In the genomic region with DNA sequence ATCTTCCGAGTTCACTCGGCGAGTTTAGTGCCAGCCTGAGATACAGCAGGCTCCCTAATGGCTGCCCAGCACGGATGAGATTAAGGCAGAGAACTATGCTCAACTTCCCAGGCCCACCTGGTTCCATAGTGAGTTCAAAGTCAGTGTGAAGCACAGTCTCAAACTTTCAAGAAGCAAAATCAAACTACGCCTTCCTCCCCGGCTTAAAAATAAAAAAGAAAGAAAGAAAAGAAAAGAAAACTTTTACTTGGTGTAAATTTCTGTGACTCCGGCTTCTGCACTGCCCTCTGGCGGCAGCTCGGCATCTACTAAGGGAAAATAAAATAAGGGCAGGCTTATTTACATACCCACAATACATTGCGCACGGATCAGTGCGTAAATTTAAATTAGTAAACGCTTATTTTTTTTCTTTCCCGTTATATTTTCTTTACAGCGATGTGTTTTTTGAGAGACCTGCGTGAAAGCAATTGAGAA, we compare ENCODE assay signal across 8 mouse cellular contexts. TPM values are rescaled to one million over a fixed set of nuclear protein-coding genes. Genes with fewer than 3 reads are reported as not detected.
A peak's percentile ranks its signal among the peaks of the same experiment; 100 is the strongest.
DNase-seq lines count a peak whose midpoint lies in the region; ATAC-seq and TF ChIP-seq lines count a peak whose summit lies in the region.

No protein-coding gene starts in this region.

- TF ChIP-seq POLR2A in kidney, adult 2 months (IDR thresholded peaks at IDR 0.05; ENCODE audit: low read depth, low read length) = no peak

- ATAC-seq in limb, embryonic 12.5 days (ENCODE audit: insufficient number of reproducible peaks, insufficient read depth, low FRiP score, low TSS enrichment, low read depth) = peak; percentile 67; the same call in 1 of the 2 replicates
- ATAC-seq in midbrain, embryonic 14.5 days (ENCODE audit: low FRiP score, low TSS enrichment) = peak; percentile 78; the same call in 1 of the 2 replicates

- peak; percentile 56 for DNase-seq in 3134 (ENCODE audit: extremely low read depth, insufficient read length, low spot score)
- peak; percentile 90 for DNase-seq in adrenal gland, postnatal 14 days
- peak; percentile 80 for DNase-seq in embryonic facial prominence, embryonic 10.5 days (ENCODE audit: low spot score)
- peak; percentile 86 to 93 for DNase-seq in heart, adult 18-20 months
- DNase-seq in kidney, adult 2 months = peak; percentile 93
- DNase-seq in midbrain, embryonic 14.5 days = peak; percentile 95
- DNase-seq in spleen, adult 12 weeks (ENCODE audit: low spot score) = peak; percentile 81

- peak; percentile 71 for TF ChIP-seq CTCF in kidney, adult 2 months (conservative IDR thresholded peaks at IDR 0.05; ENCODE audit: insufficient read depth, insufficient read length, low read depth, low read length)

- no peaks in the 10 kb centered on the region for H3K27me3 ChIP-seq in embryonic facial prominence, embryonic 10.5 days (replicated peaks; ENCODE audit: low read depth, poor library complexity, severe bottlenecking)
- H3K27me3 ChIP-seq in kidney, adult 2 months (replicated peaks; ENCODE audit: control insufficient read depth, insufficient read depth, low read length) = no peaks in the 10 kb centered on the region
- no peaks in the 10 kb centered on the region; the same call in 1 of the 2 replicates for H3K27me3 ChIP-seq in limb, embryonic 12.5 days
- no peaks in the 10 kb centered on the region for H3K27me3 ChIP-seq in midbrain, embryonic 14.5 days (ENCODE audit: control insufficient read depth, insufficient read depth, low read length)

- peak overlapping the region; percentile 50 for H3K4me3 ChIP-seq in embryonic facial prominence, embryonic 10.5 days
- H3K4me3 ChIP-seq in kidney, adult 2 months (ENCODE audit: insufficient read depth, low read depth, low read length) = peak overlapping the region; percentile 82
- H3K4me3 ChIP-seq in limb, embryonic 12.5 days (replicated peaks) = peak overlapping the region; percentile 38
- H3K4me3 ChIP-seq in midbrain, embryonic 14.5 days (replicated peaks; ENCODE audit: low read depth, low read length) = peak overlapping the region; percentile 12; the same call in 1 of the 2 replicates

- peak overlapping the region; percentile 50 for H3K4me2 ChIP-seq in limb, embryonic 12.5 days
- peak overlapping the region; percentile 45 for H3K4me2 ChIP-seq in midbrain, embryonic 14.5 days (ENCODE audit: low read length)

- peaks cover 6% of the 10 kb centered on the region; the same call in 1 of the 2 replicates for H3K4me1 ChIP-seq in embryonic facial prominence, embryonic 10.5 days
- peaks cover 6% of the 10 kb centered on the region for H3K4me1 ChIP-seq in kidney, adult 2 months (ENCODE audit: control insufficient read depth, insufficient read depth, low read length)
- 0 out of 2 replicates have a peak, but pooled peaks cover 4% of the 10 kb centered on the region for H3K4me1 ChIP-seq in limb, embryonic 12.5 days (replicated peaks)
- H3K4me1 ChIP-seq in midbrain, embryonic 14.5 days (ENCODE audit: control insufficient read depth, insufficient read depth, low read length) = no peaks in the 10 kb centered on the region

- no peaks in the 10 kb centered on the region for H3K36me3 ChIP-seq in embryonic facial prominence, embryonic 10.5 days (replicated peaks)
- H3K36me3 ChIP-seq in kidney, adult 2 months (ENCODE audit: control insufficient read depth, insufficient read depth, low read length) = no peaks in the 10 kb centered on the region
- H3K36me3 ChIP-seq in limb, embryonic 12.5 days = no peaks in the 10 kb centered on the region
- no peaks in the 10 kb centered on the region for H3K36me3 ChIP-seq in midbrain, embryonic 14.5 days (ENCODE audit: control insufficient read depth, insufficient read depth, low read length)

- 2% methylated on average over 16 of the region's 16 CpGs for WGBS in embryonic facial prominence, embryonic 10.5 days
- WGBS in kidney, adult 2 months = under 1% methylated on average over 16 of the region's 16 CpGs
- 2% methylated on average over 16 of the region's 16 CpGs for whole genome bisulfite sequencing in limb, embryonic 12.5 days
- under 1% methylated on average over 16 of the region's 16 CpGs for WGBS in midbrain, embryonic 14.5 days

- H3K9ac ChIP-seq in limb, embryonic 12.5 days (replicated peaks) = peak overlapping the region; percentile 51
- peak overlapping the region; percentile 44 for H3K9ac ChIP-seq in midbrain, embryonic 14.5 days (replicated peaks; ENCODE audit: low read length)

- peak overlapping the region; percentile 93 for H3K27ac ChIP-seq in embryonic facial prominence, embryonic 10.5 days (replicated peaks)
- peak overlapping the region; percentile 98 for H3K27ac ChIP-seq in kidney, adult 2 months (ENCODE audit: insufficient read depth, low read depth, low read length)
- H3K27ac ChIP-seq in limb, embryonic 12.5 days = peak overlapping the region; percentile 73
- H3K27ac ChIP-seq in midbrain, embryonic 14.5 days (replicated peaks; ENCODE audit: low read depth, low read length) = peak overlapping the region; percentile 62

- H3K9me3 ChIP-seq in embryonic facial prominence, embryonic 10.5 days = 0 out of 2 replicates have a peak, but pooled peaks cover 2% of the 10 kb centered on the region
- H3K9me3 ChIP-seq in limb, embryonic 12.5 days = no peaks in the 10 kb centered on the region
- no peaks in the 10 kb centered on the region for H3K9me3 ChIP-seq in midbrain, embryonic 14.5 days (ENCODE audit: control insufficient read depth, low read length)

RNA-seq across cellular contexts. Expression of a gene that starts 7.0 kb away (rescaled TPM):
- total RNA-seq in adrenal gland, postnatal 14 days (2021) = 7.1 and 7.2 TPM in 2 replicates
- 115 and 119 TPM in 2 replicates for polyA plus RNA-seq in embryonic facial prominence, embryonic 10.5 days (2016; fragmentation: Nextera tagmentation; extraction: Ambion mirVana)
- total RNA-seq in heart, adult 18-20 months (2021) = under 1 TPM; 0.30 to 0.36 TPM
- polyA plus RNA-seq in kidney, adult 2 months (2012; rRNA removed) = 0.20 and 0.50 TPM in 2 replicates
- polyA plus RNA-seq in limb, embryonic 12.5 days (2016; fragmentation: Nextera tagmentation; extraction: Ambion mirVana) = 106 and 108 TPM in 2 replicates
- polyA plus RNA-seq in midbrain, embryonic 14.5 days (2014; fragmentation: Nextera tagmentation; extraction: Ambion mirVana) = 7.2 and 16.0 TPM in 2 replicates

RNA-seq across cellular contexts. Expression of a gene that starts 33.4 kb away (rescaled TPM):
- 935 and 1,177 TPM in 2 replicates for total RNA-seq in adrenal gland, postnatal 14 days (2021)
- 897 and 923 TPM in 2 replicates for polyA plus RNA-seq in embryonic facial prominence, embryonic 10.5 days (2016; fragmentation: Nextera tagmentation; extraction: Ambion mirVana)
- 100 to 1,000 TPM; 587 to 633 TPM for total RNA-seq in heart, adult 18-20 months (2021)
- polyA plus RNA-seq in kidney, adult 2 months (2012; rRNA removed) = 372 and 534 TPM in 2 replicates
- 892 and 981 TPM in 2 replicates for polyA plus RNA-seq in limb, embryonic 12.5 days (2016; fragmentation: Nextera tagmentation; extraction: Ambion mirVana)
- polyA plus RNA-seq in midbrain, embryonic 14.5 days (2014; fragmentation: Nextera tagmentation; extraction: Ambion mirVana) = 599 and 678 TPM in 2 replicates

RNA-seq across cellular contexts. Expression of a gene that starts 55.7 kb away (rescaled TPM):
- 8.4 and 19.0 TPM in 2 replicates for total RNA-seq in adrenal gland, postnatal 14 days (2021)
- 7.9 and 15.1 TPM in 2 replicates for polyA plus RNA-seq in embryonic facial prominence, embryonic 10.5 days (2016; fragmentation: Nextera tagmentation; extraction: Ambion mirVana)
- total RNA-seq in heart, adult 18-20 months (2021) = 1 to 10 TPM; 1.4 TPM
- polyA plus RNA-seq in kidney, adult 2 months (2012; rRNA removed) = 6.9 and 8.6 TPM in 2 replicates
- 2.5 and 2.7 TPM in 2 replicates for polyA plus RNA-seq in limb, embryonic 12.5 days (2016; fragmentation: Nextera tagmentation; extraction: Ambion mirVana)
- 15.7 and 17.5 TPM in 2 replicates for polyA plus RNA-seq in midbrain, embryonic 14.5 days (2014; fragmentation: Nextera tagmentation; extraction: Ambion mirVana)

Comparison
In these comparisons a context has a peak if more than half of its experiments do, and no peak if none do; other contexts are left out.
1. Peak in every context shown above with its lines: DNase-seq, ATAC-seq, H3K4me3 ChIP-seq and H3K27ac ChIP-seq.
2. H3K4me3 ChIP-seq: peak in every context shown above with its lines; median percentile 82 in kidney, adult 2 months; 50 in embryonic facial prominence, embryonic 10.5 days; 38 in limb, embryonic 12.5 days; 12 in midbrain, embryonic 14.5 days.